Mouse (Mus musculus) left cerebral cortex, adult 11 months (tissue): ENCODE measurements at regions not wholly inside any gene's neighbourhood (a gene's known extent, or its start where the extent isn't known, plus 50 kb on each side); places are given as distances from the start of the nearest gene placed in this dataset.

ENCODE experiments used
- DNase-seq: peaks from one replicate; pipeline ENCODE4 v3.0.0; 2022; ENCODE audit warnings: low spot score

DNA sequence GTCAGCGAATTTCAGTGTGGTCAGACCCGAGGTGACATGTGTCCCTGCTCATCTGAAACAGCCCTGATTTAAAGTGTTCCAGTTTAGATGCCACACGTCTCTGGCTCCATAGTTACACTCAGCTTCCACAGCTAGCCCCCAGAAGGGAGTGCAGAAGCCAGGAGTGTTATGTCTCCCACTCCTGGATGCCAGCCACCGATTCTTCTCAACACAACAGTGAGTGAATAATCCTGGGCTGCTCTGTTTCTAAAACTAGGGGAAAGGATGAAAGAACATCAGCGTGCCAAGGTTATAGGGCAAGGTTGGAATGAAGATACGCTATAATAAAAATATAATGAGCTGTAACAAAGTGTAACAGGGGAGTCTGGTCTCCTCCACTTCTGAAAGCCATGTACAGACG is 51.5 kb upstream of the Stmnd1 start:
- DNase-seq: no peak

DNA sequence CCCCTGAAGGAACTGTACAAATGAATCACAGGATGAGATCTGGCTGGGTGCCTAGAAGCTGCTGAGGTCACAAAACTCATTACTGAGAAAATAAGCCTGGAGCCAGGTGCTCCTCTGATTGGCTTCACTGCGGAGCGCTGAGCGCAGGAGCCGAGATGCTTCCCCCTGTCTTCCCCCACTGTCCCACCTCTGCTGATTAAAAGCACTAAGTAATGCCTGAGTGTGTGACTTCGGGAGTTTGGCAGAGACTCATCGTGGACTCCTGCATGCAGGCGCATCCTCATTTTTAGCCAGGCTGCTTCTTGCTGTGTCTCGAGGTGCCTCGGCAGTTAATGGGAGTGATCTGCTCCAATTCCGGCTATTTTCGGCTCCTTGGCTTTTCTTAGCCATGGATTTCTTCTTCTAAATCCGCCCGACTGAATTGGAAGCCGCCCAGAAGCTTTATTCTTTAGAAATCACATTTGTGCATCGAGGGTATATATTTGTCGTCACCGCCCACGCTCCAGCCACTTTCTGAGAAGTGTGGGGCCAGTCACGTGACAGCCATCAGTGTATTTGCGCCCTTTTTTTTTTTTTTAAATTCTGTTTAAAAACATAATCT is 55.3 kb upstream of the Stmnd1 start:
- DNase-seq: peak; percentile 60

DNA sequence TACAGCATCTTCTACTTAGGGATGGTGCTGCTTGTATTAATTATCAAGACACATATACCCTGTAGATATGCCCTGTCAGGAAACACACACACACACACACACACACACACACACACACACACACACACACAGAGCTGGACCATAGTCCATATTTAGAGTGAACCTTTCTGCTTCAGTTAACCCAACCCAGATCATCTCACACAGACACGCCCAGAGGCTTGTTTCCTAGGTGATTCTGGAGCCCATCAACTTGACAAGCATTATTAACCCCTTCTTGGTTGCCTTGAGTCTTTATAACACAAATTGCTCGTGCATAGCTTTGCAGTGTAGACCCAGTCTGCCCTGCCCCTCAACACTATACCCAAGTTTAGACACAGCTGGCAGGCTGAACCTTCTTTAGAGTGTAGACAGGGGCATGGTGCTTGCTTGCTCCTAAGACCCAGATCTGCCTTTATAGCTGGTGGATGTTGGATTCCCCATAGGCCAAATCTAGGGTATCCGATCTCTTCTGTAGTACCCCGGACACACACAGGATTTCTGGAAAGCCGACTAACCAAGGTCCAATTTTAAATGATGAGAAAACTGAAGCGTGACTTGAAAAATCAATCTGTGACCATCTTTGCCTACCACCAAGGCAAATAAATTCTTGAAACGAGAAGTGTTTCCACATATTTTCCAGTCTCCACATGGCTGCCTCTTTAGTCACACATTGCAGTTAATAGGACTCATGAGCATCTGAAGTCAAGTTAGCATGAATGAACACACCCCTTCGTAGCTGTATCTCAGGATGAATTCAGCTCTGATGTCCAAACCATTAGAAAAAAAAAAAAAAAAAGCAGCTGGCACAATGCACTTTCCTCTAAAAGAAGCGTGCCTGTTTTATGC is 56.3 kb upstream of the Stmnd1 start:
- no peak for DNase-seq

DNA sequence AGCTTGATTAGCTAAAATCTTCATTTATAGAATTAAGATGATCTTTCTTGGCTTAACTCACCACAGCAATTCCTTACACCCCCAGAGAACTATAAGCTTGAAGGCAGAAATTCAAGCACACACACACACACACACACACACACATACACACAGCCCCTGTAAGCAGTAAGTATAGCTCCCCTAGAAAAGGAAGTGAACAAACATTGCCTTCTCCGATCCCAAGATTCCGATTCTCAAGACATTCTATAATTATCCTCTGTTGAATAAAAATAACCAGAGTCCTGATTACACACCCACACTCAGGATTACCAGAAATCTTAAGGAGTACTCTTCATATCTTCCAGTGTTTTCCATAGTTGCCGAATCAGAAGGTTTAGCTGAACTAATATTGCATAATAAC is 70.0 kb upstream of the Stmnd1 start:
- DNase-seq: no peak

DNA sequence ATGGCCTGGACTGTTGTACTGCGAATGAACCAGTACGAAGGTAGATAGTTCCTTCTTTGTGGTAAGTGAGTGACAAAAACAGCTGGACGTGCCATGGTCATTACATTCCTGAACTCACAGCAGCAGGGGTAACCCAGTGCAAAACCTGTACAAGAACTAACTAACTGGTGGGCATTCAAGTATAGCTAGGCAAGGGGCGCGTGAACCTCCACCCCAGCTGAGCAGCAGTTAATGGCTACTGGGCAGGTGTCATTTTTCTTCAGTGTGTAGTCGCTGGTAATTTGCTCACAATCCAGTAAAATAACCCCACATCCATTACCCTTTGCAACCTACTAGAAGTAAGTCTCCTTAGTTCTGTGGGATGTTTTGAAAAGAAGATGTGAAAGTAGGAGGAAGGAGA is 70.9 kb upstream of the Stmnd1 start:
- no peak for DNase-seq

DNA sequence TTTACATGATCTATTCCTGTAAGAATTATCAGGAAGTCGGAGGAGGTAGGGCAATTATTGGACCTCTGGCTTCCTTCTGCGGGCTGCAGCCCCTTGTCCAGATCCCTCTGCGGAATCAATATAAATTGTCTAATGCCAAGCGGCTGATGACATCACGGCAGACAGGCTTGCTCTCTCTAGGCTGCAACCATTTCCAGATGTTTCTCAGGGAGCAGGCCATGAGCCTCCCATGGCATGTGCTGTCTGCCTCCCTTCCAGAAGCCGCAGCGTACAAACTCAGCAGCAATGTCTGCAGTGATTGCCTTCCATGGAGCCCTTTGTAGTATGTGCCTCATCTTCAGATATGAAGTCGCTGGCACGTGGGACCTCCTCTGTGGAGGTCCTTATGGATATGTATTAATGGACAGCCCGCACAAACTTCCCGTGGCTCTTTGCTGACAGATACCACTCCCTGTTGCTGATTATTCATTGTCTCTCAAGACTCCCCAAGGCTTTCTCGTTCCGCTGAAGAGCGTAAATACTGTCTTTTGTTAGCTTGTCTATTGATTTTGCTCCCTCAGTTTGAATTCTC is 72.4 kb upstream of the Stmnd1 start:
- no peak for DNase-seq

DNA sequence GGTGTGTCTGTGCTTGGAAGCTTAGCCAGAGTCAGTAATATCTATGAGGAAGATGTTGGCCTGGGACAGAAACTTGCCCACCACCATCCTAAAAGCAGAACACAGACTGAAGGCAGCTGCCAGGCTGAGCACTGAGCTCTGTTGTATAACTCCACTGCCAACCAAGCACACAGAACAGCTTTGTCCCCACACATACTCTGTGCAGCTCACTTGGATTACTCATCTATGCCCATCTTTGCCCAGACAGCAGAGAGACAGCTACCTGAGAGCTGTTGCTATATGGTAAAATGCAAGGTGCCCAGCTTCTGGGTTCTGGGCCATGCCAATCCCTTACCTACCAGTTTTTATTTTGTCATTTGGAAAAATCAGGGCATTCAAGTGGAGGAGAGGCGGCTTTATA is 80.4 kb upstream of the Stmnd1 start:
- no peak for DNase-seq

DNA sequence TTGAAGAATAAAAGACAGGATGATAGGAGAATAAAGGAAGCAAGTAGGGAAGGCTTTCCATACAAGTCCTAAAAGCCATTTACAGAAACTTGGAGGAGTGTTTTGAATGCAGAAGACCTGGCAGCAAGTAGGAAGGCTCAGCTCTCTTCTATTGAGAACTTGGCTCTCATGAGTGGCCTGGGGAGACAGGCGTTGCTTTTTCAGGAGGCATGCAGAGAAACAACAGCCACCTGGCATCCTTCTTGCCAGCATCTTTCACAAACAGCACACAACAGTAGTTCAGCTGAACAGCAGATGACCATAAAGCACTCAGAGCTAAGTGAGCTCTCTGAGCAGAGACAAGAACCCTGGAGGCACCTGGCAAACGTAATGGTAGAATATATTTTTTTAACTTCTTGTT is 83.8 kb upstream of the Stmnd1 start:
- DNase-seq: no peak

DNA sequence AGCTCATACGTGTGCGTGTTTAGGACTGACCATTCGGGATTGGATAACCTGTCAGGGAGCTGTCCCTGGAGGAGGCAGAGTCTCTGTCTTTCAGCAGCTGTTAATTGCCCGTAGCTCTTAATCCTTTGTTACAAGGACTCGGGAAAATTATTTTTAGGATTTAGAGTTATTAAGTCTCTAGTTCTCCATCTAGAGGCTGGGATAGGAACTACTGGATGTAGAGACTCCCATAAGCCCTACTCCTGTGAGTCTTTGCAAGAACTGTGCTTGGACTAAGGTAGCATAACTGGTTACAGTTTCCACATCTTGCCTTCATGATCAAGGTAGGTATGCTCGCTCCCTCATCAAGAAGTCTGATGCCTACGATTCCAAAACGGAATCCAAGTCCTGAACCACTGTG is 90.7 kb upstream of the Stmnd1 start:
- DNase-seq: peak; percentile 45

DNA sequence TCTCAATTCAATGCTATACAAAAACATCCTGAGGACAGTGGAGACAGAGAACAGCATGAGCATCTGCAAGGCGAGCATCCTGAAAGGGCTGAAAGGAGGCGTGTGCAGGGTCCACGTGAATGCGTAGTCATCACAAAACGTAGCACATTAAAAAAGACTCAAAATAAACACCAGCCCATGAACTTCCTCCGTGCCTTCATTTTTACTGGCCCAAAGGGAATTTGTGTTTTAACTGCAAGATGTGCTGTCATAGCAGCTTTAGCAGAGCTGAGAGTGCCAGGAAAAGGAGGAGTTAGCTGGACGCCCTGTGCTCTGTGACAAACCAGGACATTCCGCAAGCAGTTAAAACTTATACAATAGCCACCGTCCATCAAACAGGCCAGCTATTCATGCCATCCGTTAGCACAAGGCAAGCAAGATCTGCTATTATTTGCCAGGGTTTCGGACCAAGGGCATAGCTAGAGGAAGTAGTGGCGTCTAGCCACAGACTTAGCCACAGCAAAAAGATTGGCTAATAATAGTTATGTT is 92.9 kb upstream of the Stmnd1 start:
- DNase-seq: peak; percentile 38

DNA sequence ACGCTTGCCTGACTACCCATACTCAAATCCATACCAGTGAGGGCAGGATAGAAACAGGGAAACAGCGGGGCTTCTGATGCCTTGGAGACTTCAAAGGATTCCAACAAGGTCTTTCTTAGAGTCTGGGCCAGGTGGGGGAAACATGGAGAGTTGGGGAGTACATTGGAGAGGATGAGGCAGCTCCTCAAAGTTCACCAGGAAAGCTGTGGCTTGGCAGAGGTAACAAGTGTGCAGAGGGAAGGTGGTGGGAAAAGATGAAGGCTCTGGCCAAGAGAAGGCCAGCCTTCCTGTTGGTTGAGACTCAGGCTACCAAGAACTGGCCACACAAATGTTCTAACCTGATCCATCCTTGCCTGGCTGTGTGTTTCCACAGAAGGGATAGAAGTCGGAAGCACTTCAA is 93.6 kb upstream of the Stmnd1 start:
- no peak for DNase-seq

DNA sequence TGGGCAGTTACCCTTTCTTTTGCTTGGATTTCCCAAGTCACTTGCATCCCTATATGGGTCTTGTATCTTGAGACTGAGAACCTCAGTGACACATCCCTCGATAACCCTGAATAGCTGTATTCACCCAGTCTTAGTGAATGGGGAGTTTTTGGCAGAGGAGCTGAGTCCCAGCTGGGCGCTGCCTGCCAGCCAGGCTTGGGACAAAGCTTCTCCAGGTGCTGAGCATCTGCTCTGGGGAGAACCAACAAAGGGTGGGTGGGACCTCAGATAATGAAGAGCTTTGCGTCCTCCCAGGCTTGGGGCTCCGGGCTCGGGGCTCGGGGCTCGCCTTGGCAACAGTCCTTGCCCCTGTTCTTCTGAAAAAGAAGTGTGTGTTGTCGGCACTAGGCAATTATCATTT is 100.4 kb upstream of the Stmnd1 start:
- no peak for DNase-seq

DNA sequence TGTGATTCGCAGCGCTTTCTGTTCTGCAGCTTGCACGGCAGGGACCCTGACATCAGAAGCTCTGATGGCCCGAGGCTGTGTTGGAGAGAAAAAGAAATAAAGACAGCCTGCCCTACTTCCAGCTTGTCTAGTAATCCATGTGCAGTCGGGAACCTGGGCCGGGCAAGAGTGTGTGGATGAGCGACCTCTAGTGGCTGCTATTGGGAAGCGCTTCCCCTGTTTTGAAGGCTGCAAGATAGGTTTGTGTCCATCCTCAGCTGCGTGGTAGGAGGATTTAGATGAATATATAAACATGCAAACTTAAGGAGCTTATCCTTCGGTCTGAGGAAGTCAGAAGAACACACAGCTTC is 111.5 kb upstream of the Stmnd1 start:
- peak; percentile 85 for DNase-seq

DNA sequence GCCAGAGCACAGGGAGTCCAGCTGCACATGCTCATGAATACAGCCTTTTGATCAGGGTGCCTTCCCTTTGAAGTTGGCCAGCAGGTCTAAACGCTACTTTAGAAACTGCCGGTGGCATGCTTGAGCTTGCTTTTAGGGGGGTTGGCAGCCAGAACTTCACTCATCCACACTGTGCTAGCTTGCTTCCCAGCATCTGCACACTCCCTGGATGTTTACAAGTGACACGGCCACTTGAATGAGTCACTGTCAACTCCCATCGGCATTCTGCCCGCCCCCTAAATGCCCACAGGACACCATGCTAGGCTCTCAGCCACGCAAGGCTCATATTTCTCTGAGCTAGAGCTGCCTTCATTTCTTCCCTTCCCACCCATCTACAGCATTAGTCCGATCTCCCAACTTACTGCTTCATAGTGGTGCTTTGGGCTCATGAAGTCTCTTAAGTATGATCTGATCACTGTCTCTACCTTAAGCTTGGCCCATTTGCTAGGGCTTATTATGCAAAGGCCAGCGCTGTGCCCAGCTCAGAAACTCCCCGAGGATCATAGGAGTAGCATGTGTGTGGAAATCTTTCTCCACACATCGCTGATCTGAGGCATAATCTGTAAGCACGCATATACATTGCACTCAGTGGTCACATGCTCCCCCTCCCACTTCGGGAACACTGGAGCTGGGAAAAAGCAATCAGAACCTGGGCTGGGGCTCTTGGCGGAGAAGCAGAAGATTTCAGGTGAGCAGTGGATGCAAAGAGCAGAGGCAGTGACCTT is 112.1 kb upstream of the Stmnd1 start:
- DNase-seq: no peak

DNA sequence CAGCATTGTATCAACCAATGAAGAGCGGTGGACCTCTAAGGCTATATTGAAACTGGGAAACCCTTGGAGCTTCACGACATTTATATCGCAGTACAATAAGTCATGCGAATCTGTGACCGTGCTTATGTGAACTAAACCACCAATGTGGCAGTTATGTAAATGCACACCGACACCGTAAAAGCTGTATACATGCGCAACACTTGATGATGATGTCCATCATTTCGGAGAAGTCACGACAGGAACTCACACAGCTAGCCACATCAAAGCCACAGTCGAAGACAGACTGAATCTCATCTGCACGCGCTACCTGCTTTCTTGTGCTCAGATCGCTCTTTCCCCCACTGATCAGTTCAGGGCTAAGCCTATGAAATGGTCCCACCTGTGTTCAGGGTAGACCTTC is 114.2 kb upstream of the Stmnd1 start:
- no peak for DNase-seq

DNA sequence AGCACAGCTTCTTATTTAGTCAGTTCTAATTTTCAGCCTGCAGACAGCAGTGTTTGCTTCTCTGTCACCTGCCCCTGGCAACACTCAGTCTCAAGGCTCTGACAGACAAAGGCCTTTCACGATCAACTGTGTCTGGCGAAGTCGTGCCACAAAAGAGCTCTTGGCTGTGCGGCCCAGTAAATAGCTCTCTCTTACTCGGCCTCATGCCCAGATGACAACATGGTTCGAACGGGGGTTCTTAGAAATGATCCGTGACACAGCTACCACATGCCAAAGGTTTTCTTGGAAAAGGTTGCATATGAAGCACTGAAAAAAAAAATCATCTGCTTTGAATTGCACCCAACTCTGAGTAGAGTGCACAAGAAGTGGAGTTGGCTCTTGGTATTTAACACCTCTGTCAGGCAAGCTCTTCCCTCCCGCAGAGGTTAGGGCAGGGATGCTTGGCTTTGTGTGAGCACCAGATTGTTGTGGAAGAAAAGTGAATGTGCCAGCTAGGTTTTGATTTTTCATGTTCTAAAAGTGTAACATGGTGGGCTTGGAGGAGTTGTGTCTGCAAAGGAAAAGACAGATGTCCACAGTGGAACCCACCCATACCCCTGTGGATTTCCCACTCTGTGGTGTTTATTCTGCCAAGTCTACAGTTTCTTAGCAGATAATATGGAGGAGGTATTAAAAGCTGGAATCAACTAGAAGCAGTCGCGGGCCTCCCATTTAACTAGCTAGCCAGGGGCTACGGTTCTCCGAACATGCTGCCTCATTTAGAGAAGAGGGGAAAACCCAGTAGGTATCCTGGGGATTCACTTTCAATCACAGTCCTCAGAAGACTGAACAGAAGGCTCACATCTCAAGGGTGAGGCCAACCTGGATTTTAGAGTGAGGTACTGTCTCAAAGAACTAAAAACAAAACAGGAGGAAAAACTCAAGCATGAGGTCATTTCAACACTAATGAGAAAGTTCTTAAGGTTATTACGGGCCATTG is 120.0 kb upstream of the Stmnd1 start:
- no peak for DNase-seq

DNA sequence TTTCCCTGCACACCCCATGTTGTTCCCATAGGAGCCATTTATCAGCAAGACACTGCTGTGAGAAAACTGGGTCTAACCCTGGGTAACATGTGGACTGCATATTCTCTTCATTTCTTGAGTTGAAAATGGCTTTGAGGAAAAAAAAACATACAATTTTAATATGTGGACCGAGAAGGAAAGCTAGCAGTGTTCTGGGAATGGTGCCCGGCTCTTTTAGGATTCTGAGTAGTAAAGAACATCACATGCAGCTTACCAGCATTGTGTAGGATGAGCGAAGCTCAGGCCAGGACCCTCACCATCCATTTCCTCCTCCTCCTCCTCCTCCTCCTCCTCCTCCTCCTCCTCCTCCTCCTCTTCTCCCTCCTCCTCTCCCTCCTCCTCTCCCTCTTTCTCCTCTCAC is 133.5 kb upstream of the Stmnd1 start:
- no peak for DNase-seq

DNA sequence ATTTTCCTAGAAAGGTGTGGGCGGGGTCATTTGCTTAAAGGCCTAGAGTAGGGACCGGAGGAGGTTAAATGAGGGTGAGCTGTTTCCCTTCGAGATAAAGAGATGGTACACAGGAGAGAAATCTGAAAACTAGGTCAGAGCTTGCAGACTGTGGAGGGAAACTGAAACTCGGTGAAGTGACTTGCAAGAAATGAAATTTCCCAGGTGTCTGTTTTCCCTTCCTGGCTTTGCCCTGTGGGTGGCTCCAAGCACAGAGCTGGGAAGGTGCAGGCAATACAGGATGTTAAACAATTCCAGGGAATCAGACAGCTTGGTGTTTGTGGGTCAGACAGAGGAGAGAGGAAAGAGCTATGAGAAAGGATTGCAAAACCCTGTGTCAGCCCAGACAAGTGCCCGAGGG is 134.3 kb upstream of the Stmnd1 start:
- DNase-seq: no peak

DNA sequence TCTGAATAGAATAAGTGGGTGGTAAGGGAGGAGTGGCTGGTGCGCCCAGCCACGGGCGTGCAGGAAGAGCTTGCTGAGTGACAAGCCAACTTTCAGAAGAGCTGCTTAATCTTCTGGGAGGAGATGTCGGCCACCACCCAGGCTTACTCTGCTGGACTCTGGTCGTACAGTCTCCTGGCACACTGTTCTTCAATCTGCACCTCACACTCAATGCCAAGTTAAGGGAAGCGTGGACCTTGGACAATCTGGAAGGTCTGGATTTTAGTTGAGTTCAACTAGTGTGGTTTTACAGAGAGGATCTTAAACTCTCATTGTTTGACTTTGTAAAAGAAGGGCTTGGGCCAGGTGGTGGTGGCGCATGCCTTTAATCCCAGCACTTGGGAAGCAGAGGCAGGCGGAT is 138.1 kb upstream of the Stmnd1 start:
- no peak for DNase-seq

DNA sequence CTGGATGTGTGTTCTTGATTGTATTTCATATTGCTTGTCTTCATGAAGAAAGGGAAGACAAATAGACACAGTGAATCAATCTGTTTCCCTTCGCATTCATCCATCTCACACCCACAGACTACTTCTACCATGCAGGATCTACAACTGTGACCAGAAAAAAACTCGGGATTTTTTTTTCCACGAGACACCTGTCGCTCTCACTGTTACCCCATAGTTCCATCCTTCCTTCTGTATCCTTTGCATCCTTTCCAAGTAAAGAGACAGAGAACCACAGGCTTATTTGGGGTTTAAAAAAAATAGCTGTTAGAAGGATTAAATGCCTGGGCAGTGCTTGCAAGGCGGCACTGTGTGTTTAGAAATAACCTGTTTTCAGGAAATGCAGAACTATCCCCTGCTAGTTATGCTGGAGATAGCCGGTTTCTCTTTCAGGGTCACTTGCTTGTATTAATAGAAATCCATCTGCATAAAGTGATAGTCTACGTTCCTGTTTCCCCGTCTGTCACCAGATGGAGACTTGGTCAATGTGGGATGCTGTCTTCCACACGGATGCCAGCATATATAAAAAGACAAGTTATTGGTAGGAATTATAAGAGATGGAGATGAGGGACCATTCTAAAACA is 144.2 kb upstream of the Stmnd1 start:
- DNase-seq: no peak

DNA sequence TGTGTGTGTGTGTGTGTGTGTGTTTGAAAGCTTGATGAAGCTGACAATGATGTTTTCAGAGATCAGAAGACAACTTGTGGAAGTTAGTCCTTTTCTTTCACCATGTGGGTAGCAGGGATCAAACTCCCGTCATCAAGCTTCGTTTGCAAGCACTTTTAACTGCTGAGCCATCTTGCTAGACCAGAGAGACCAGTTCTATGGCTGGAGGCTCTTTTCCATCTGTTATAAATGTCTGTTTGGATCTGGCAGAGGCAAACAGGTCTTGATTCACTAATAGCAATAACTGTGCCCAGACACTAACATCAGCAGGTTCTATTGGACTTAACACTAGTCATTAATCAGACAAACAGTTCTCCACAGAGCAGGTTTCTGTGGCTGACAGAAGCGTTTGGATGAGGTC is 150.1 kb upstream of the Stmnd1 start:
- no peak for DNase-seq
